Mouse (Mus musculus): ENCODE measurements around the gene Rcor1. TPM values are rescaled to one million over a fixed set of nuclear protein-coding genes. Genes with fewer than 3 reads are reported as not detected.
"Not testable (repeated sequence)": the region's sequence is repeated elsewhere in the genome, so short reads cannot be mapped to it uniquely, and the experiment has no call there.

The Rcor1 gene
- polyA plus RNA-seq, 1 experiment from 2014 or later = 13.0 TPM

GRCm38 (mm10) chr12:111040531-111040860 lies 1.3 kb downstream of the Rcor1 start:
- WGBS = 4% methylated on average over 3 of the region's 3 CpGs
- Histone ChIP-seq H3K4me2 (replicated peaks) (peak overlapping the region; percentile 85), H3K9ac (peak overlapping the region; percentile 98; the same call in 1 of the 2 replicates), H3K27ac (replicated peaks) (0 out of 2 replicates have a peak overlapping the region, but pooled peaks have one; percentile 98), H3K9me3 (replicated peaks) (no peaks in the 10 kb centered on the region), H3K36me3 (peaks cover 10% of the 10 kb centered on the region; the same call in 1 of the 2 replicates), H3K27me3 (no peaks in the 10 kb centered on the region), H3K4me1 (peaks cover 23% of the 10 kb centered on the region), H3K4me3 (replicated peaks) (peak overlapping the region; percentile 98)
- ATAC-seq (ENCODE audit: insufficient number of reproducible peaks, low FRiP score, low TSS enrichment, low read depth) = no peak

GRCm38 (mm10) chr12:111041196-111041595 lies 2.0 kb downstream of the Rcor1 start:
- H3K9ac ChIP-seq = no peak overlapping the region
- H3K27ac ChIP-seq (replicated peaks) = peak overlapping the region; percentile 53

GRCm38 (mm10) chr12:111042365-111042764 lies 3.2 kb downstream of the Rcor1 start:
- 94% methylated on average over 1 of the region's 1 CpGs for WGBS
- no peak overlapping the region for H3K4me3 ChIP-seq (replicated peaks)
- H3K4me1 ChIP-seq = peaks cover 20% of the 10 kb centered on the region
- H3K9me3 ChIP-seq (replicated peaks) = no peaks in the 10 kb centered on the region
- ATAC-seq (ENCODE audit: insufficient number of reproducible peaks, low FRiP score, low TSS enrichment, low read depth) = no peak
- H3K27me3 ChIP-seq = no peaks in the 10 kb centered on the region
- H3K36me3 ChIP-seq = peaks cover 11% of the 10 kb centered on the region; the same call in 1 of the 2 replicates
- H3K27ac ChIP-seq (replicated peaks) = no peak overlapping the region
- H3K9ac ChIP-seq = no peak overlapping the region
- H3K4me2 ChIP-seq (replicated peaks) = no peak overlapping the region

More at GRCm38 (mm10) chr12:111041196-111041595, 2.0 kb downstream of the Rcor1 start:
- ATAC-seq (ENCODE audit: insufficient number of reproducible peaks, low FRiP score, low TSS enrichment, low read depth) = no peak
- peaks cover 10% of the 10 kb centered on the region; the same call in 1 of the 2 replicates for H3K36me3 ChIP-seq
- peak overlapping the region; percentile 98 for H3K4me3 ChIP-seq (replicated peaks)
- H3K4me1 ChIP-seq = peaks cover 20% of the 10 kb centered on the region
- no peaks in the 10 kb centered on the region for H3K27me3 ChIP-seq
- no peaks in the 10 kb centered on the region for H3K9me3 ChIP-seq (replicated peaks)
- H3K4me2 ChIP-seq (replicated peaks) = peak overlapping the region; percentile 85
- WGBS = 17% methylated on average over 4 of the region's 4 CpGs

- Histone ChIP-seq H3K9ac (no peak overlapping the region), H3K9me3 (replicated peaks) (no peaks in the 10 kb centered on the region), H3K4me1 (peaks cover 18% of the 10 kb centered on the region), H3K4me2 (replicated peaks) (no peak overlapping the region), H3K27me3 (no peaks in the 10 kb centered on the region), H3K27ac (replicated peaks) (no peak overlapping the region), H3K36me3 (peaks cover 15% of the 10 kb centered on the region; the same call in 1 of the 2 replicates), H3K4me3 (replicated peaks) (no peak overlapping the region)
- WGBS = 88% methylated on average over 2 of the region's 2 CpGs
- ATAC-seq (ENCODE audit: insufficient number of reproducible peaks, low FRiP score, low TSS enrichment, low read depth) = no peak
Measured at GRCm38 (mm10) chr12:111044880-111045279, 5.7 kb downstream of the Rcor1 start.

- no peak for ATAC-seq (ENCODE audit: insufficient number of reproducible peaks, low FRiP score, low TSS enrichment, low read depth)
- Histone ChIP-seq H3K4me3 (replicated peaks) (no peak overlapping the region), H3K9me3 (replicated peaks) (no peaks in the 10 kb centered on the region), H3K4me1 (peaks cover 8% of the 10 kb centered on the region), H3K9ac (no peak overlapping the region), H3K4me2 (replicated peaks) (no peak overlapping the region), H3K36me3 (peaks cover 23% of the 10 kb centered on the region), H3K27me3 (no peaks in the 10 kb centered on the region), H3K27ac (replicated peaks) (no peak overlapping the region)
- WGBS = 76% methylated on average over 1 of the region's 1 CpGs
Measured at GRCm38 (mm10) chr12:111046866-111047265, 7.7 kb downstream of the Rcor1 start.

- Histone ChIP-seq H3K9ac (no peak overlapping the region), H3K4me3 (replicated peaks) (no peak overlapping the region), H3K36me3 (peaks cover 20% of the 10 kb centered on the region), H3K9me3 (replicated peaks) (no peaks in the 10 kb centered on the region), H3K27me3 (no peaks in the 10 kb centered on the region), H3K4me2 (replicated peaks) (no peak overlapping the region), H3K27ac (replicated peaks) (no peak overlapping the region), H3K4me1 (peaks cover 8% of the 10 kb centered on the region)
- no peak for ATAC-seq (ENCODE audit: insufficient number of reproducible peaks, low FRiP score, low TSS enrichment, low read depth)
- WGBS = 89% methylated on average over 2 of the region's 2 CpGs
Measured at GRCm38 (mm10) chr12:111048201-111048600, 9.1 kb downstream of the Rcor1 start.

GRCm38 (mm10) chr12:111050256-111050655 lies 11.1 kb downstream of the Rcor1 start:
- no peak overlapping the region for H3K4me2 ChIP-seq (replicated peaks)
- H3K36me3 ChIP-seq = peaks cover 19% of the 10 kb centered on the region
- H3K9me3 ChIP-seq (replicated peaks) = no peaks in the 10 kb centered on the region
- no peaks in the 10 kb centered on the region for H3K27me3 ChIP-seq
- H3K4me1 ChIP-seq = peaks cover 8% of the 10 kb centered on the region
- no peak overlapping the region for H3K4me3 ChIP-seq (replicated peaks)
- no peak for ATAC-seq (ENCODE audit: insufficient number of reproducible peaks, low FRiP score, low TSS enrichment, low read depth)
- H3K9ac ChIP-seq = no peak overlapping the region
- H3K27ac ChIP-seq (replicated peaks) = no peak overlapping the region
- 59% methylated on average over 2 of the region's 2 CpGs for WGBS

GRCm38 (mm10) chr12:111063361-111063760 lies 24.2 kb downstream of the Rcor1 start:
- 82% methylated on average over 2 of the region's 2 CpGs for WGBS
- Histone ChIP-seq H3K9ac (no peak overlapping the region), H3K4me2 (replicated peaks) (no peak overlapping the region), H3K4me3 (replicated peaks) (no peak overlapping the region), H3K36me3 (peaks cover 7% of the 10 kb centered on the region; the same call in 1 of the 2 replicates), H3K27ac (replicated peaks) (no peak overlapping the region), H3K27me3 (no peaks in the 10 kb centered on the region), H3K9me3 (replicated peaks) (no peaks in the 10 kb centered on the region), H3K4me1 (no peaks in the 10 kb centered on the region)
- no peak for ATAC-seq (ENCODE audit: insufficient number of reproducible peaks, low FRiP score, low TSS enrichment, low read depth)

GRCm38 (mm10) chr12:111064220-111064619 lies 25.1 kb downstream of the Rcor1 start:
- ATAC-seq (ENCODE audit: insufficient number of reproducible peaks, low FRiP score, low TSS enrichment, low read depth) = no peak
- no peak overlapping the region for H3K9ac ChIP-seq
- H3K4me2 ChIP-seq (replicated peaks) = no peak overlapping the region
- peaks cover under 1% of the 10 kb centered on the region; the same call in 1 of the 2 replicates for H3K36me3 ChIP-seq
- no peak overlapping the region for H3K4me3 ChIP-seq (replicated peaks)
- no peaks in the 10 kb centered on the region for H3K9me3 ChIP-seq (replicated peaks)
- H3K4me1 ChIP-seq = no peaks in the 10 kb centered on the region
- H3K27ac ChIP-seq (replicated peaks) = no peak overlapping the region
- WGBS = 83% methylated on average over 3 of the region's 3 CpGs
- no peaks in the 10 kb centered on the region for H3K27me3 ChIP-seq

GRCm38 (mm10) chr12:111065330-111065729 lies 26.2 kb downstream of the Rcor1 start:
- Histone ChIP-seq H3K9ac (no peak overlapping the region), H3K4me2 (replicated peaks) (no peak overlapping the region), H3K9me3 (replicated peaks) (no peaks in the 10 kb centered on the region), H3K27me3 (no peaks in the 10 kb centered on the region), H3K27ac (replicated peaks) (no peak overlapping the region), H3K36me3 (no peaks in the 10 kb centered on the region), H3K4me1 (no peaks in the 10 kb centered on the region), H3K4me3 (replicated peaks) (no peak overlapping the region)
- 88% methylated on average over 5 of the region's 5 CpGs for WGBS
- no peak for ATAC-seq (ENCODE audit: insufficient number of reproducible peaks, low FRiP score, low TSS enrichment, low read depth)

GRCm38 (mm10) chr12:111067816-111068215 lies 28.7 kb downstream of the Rcor1 start:
- Histone ChIP-seq H3K4me3 (replicated peaks) (no peak overlapping the region), H3K4me1 (0 out of 2 replicates have a peak, but pooled peaks cover 3% of the 10 kb centered on the region), H3K27ac (replicated peaks) (no peak overlapping the region), H3K9ac (no peak overlapping the region), H3K36me3 (no peaks in the 10 kb centered on the region), H3K27me3 (no peaks in the 10 kb centered on the region), H3K4me2 (replicated peaks) (no peak overlapping the region), H3K9me3 (replicated peaks) (no peaks in the 10 kb centered on the region)
- 88% methylated on average over 13 of the region's 13 CpGs for WGBS
- no peak for ATAC-seq (ENCODE audit: insufficient number of reproducible peaks, low FRiP score, low TSS enrichment, low read depth)

GRCm38 (mm10) chr12:111069299-111069698 lies 30.1 kb downstream of the Rcor1 start:
- H3K9ac ChIP-seq; ATAC-seq (ENCODE audit: insufficient number of reproducible peaks, low FRiP score, low TSS enrichment, low read depth); H3K9me3 ChIP-seq (replicated peaks); H3K4me2 ChIP-seq (replicated peaks); H3K27ac ChIP-seq (replicated peaks); H3K27me3 ChIP-seq; H3K36me3 ChIP-seq; H3K4me3 ChIP-seq (replicated peaks); H3K4me1 ChIP-seq: not testable (repeated sequence)

Data from embryonic facial prominence, embryonic 15.5 days (tissue).